Mouse (Mus musculus): ENCODE results near the gene Crtc3.

The Crtc3 gene

GRCm38 (mm10) chr7:80688556-80689220, at the start of gene Crtc3:
Gene Crtc3 (minus strand): TSS chr7:80688877.
- peak; percentile 30 for DNase-seq (ENCODE audit: low read depth, low spot score)

- DNase-seq (ENCODE audit: low read depth, low spot score): no peak
These were observed 47.5 kb upstream of the Crtc3 start for GRCm38 (mm10) chr7:80736199-80736598.

GRCm38 (mm10) chr7:80732986-80733385, 44.3 kb upstream of the Crtc3 start:
- DNase-seq (ENCODE audit: low read depth, low spot score): no peak

- peak; percentile 74 for DNase-seq (ENCODE audit: low read depth, low spot score)
These were observed 41.0 kb upstream of the Crtc3 start for GRCm38 (mm10) chr7:80729662-80730061.

GRCm38 (mm10) chr7:80721041-80721440, 32.4 kb upstream of the Crtc3 start:
- no peak for DNase-seq (ENCODE audit: low read depth, low spot score)

- DNase-seq (ENCODE audit: low read depth, low spot score): no peak
These were observed 30.9 kb upstream of the Crtc3 start for GRCm38 (mm10) chr7:80719582-80719981.

GRCm38 (mm10) chr7:80719038-80719437, 30.4 kb upstream of the Crtc3 start:
- DNase-seq (ENCODE audit: low read depth, low spot score): no peak

GRCm38 (mm10) chr7:80718471-80718870, 29.8 kb upstream of the Crtc3 start:
- no peak for DNase-seq (ENCODE audit: low read depth, low spot score)

GRCm38 (mm10) chr7:80716758-80717157, 28.1 kb upstream of the Crtc3 start:
- no peak for DNase-seq (ENCODE audit: low read depth, low spot score)

GRCm38 (mm10) chr7:80715306-80715705, 26.6 kb upstream of the Crtc3 start:
- DNase-seq (ENCODE audit: low read depth, low spot score): peak; percentile 91

- DNase-seq (ENCODE audit: low read depth, low spot score): no peak
These were observed 22.8 kb upstream of the Crtc3 start for GRCm38 (mm10) chr7:80711496-80711895.

- DNase-seq (ENCODE audit: low read depth, low spot score): no peak
These were observed 21.7 kb upstream of the Crtc3 start for GRCm38 (mm10) chr7:80710333-80710732.

GRCm38 (mm10) chr7:80704066-80704465, 15.4 kb upstream of the Crtc3 start:
- DNase-seq (ENCODE audit: low read depth, low spot score): no peak

GRCm38 (mm10) chr7:80702510-80702909, 13.8 kb upstream of the Crtc3 start:
- peak; percentile 16 for DNase-seq (ENCODE audit: low read depth, low spot score)

GRCm38 (mm10) chr7:80699709-80700108, 11.0 kb upstream of the Crtc3 start:
- DNase-seq (ENCODE audit: low read depth, low spot score): no peak

GRCm38 (mm10) chr7:80698940-80699339, 10.3 kb upstream of the Crtc3 start:
- no peak for DNase-seq (ENCODE audit: low read depth, low spot score)

- no peak for DNase-seq (ENCODE audit: low read depth, low spot score)
These were observed 9.2 kb upstream of the Crtc3 start for GRCm38 (mm10) chr7:80697859-80698258.

- DNase-seq (ENCODE audit: low read depth, low spot score): no peak
These were observed 8.2 kb upstream of the Crtc3 start for GRCm38 (mm10) chr7:80696903-80697302.

- no peak for DNase-seq (ENCODE audit: low read depth, low spot score)
These were observed 7.7 kb upstream of the Crtc3 start for GRCm38 (mm10) chr7:80696334-80696733.

- DNase-seq (ENCODE audit: low read depth, low spot score): no peak
These were observed 3.8 kb upstream of the Crtc3 start for GRCm38 (mm10) chr7:80692472-80692871.

- no peak for DNase-seq (ENCODE audit: low read depth, low spot score)
These were observed 2.5 kb upstream of the Crtc3 start for GRCm38 (mm10) chr7:80691131-80691530.

GRCm38 (mm10) chr7:80689221-80689591, 529 bp upstream of the Crtc3 start:
- peak; percentile 70 for DNase-seq (ENCODE audit: low read depth, low spot score)

GRCm38 (mm10) chr7:80687721-80688555, 739 bp downstream of the Crtc3 start:
- DNase-seq (ENCODE audit: low read depth, low spot score): peak; percentile 73
